Mouse (Mus musculus) thymus, postnatal 0 days (tissue): Measurements from ENCODE around the gene Icosl. TPM values are rescaled to one million over a fixed set of nuclear protein-coding genes. Genes with fewer than 3 reads are reported as not detected.
"Not testable (repeated sequence)": the region's sequence is repeated elsewhere in the genome, so short reads cannot be mapped to it uniquely, and the experiment has no call there.

Experiments
- DNase-seq: peaks from one replicate; pipeline ENCODE4 v3.0.0-alpha.2; 2015; ENCODE audit warnings: low spot score
- polyA plus RNA-seq: library from polyadenylated mRNA; unstranded; fragments of >200 nt; fragmentation: Nextera tagmentation; extraction: Ambion mirVana; gene quantifications from 2 replicates; pipeline ENCODE4 v1.2.1, GENCODE M21; 2015

Gene Icosl
- polyA plus RNA-seq: 6.2 and 6.7 TPM in 2 replicates

DNA sequence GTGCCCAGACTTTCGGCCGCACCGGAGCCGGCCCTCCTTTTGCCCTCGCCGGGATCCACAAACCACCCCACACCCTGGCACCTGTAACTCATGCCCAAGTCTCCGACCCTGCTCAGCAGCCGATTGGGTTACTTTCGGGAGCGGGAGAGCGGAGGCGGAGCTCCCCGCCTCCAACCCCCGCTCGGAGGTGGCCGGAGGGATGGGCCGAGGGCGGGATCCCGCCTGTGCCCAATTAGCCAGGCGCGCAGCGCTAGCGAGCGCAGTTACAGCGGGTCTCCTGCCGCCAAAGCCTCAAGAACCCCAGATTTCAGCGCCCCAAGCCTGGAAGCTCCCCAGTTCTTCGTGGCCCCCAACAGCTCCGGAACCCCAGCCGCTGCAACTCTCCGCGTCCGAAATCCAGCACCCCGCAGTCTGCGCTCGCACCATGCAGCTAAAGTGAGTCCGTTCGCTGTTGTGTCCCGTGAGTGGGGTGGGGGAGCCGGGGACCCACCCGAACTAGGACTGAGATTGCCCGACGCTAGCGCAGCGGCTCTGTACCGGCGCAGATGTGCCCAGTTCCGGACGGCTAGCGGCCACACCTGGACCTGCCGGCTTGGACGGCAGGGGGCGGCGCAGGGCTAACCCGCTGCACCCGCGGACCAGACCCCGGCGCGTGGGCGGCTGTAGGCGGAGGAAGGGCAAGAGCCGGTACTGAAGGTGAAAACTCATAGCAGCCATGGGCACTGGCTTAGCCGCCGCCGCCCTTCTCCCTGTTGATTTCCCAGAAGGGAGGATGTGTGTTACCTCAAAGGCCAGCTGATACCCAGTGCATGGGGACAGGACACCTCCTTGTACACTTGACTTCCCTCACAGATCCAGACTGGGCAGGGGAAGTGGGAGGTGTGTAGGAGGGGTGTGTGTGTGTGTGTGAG lies at the start of gene Icosl:
TSS of gene Icosl (plus strand) at position 202 of the 911 bp plus-strand sequence.
- DNase-seq: peak; percentile 27

DNA sequence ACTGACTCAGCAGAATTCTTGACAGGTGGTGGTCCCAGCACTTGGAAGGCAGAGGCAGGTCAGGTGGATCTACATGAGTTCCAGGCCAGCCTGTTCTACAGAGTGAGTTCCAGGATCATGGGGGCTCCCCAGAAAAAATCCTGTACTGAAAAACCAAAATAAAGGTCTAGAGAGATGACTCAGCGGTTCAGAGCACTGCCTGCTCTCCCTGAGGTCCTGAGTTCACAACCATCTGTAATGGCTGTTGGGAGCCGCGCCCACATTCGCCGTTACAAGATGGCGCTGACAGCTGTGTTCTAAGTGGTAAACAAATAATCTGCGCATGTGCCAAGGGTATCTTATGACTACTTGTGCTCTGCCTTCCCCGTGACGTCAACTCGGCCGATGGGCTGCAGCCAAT lies 49.1 kb upstream of the Icosl start:
- not testable (repeated sequence) for DNase-seq

DNA sequence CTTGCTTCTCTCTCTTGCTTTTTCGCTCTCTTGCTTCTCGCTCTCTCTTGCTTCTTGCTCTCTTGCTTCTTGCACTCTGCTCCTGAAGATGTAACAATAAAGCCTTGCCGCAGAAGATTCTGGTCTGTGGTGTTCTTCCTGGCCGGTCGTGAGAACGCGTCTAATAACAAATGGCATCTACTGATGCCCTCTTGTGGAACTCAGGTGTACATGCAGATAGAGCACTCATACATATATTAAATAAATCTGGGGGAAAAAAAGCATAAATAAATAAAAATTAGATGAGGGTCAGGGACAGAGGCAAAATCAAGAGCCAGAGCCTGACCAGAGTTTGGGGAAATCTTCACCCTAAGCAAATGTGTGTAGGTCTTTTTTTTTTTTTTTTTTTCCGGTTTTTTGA lies 43.6 kb upstream of the Icosl start:
- DNase-seq: not testable (repeated sequence)

DNA sequence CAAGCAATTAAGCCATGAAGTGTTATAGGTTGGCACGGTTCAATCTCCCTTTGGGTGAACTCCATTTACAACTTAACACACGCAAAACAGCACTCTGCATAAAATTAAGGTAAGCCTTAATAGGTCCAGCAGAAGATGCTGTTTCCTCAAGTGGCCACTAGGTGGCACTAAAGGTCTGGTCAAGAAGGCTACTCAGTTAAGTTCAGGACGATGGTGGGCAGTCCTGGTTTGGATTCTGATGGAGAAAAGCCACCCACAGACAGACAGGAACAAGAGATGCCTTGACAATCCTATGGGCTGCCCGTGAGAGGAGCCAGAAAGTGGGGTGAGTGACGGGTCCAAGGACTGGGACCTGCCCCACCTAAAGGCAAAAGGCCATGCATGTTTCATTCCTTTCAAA lies 41.0 kb upstream of the Icosl start:
- DNase-seq: peak; percentile 73

DNA sequence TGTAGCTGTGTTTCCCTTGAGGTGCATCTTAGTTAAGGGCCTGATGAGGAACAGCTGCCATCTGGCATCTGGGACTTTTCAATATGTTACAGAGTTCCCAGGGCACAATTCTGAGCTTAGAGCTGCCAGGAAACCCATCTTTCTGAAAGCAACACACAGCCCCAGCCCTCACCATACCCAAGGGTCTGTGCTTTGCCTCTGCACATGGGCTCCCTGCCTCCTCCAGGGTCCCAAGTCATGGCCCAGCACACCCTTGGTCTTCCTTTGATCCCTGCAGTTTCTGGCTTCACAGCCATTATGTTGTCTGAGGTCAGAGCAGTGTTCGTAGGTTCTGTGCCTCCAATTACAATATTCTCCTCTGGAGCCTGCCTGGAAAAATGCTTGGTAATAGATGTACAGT lies 40.0 kb upstream of the Icosl start:
- DNase-seq: no peak

DNA sequence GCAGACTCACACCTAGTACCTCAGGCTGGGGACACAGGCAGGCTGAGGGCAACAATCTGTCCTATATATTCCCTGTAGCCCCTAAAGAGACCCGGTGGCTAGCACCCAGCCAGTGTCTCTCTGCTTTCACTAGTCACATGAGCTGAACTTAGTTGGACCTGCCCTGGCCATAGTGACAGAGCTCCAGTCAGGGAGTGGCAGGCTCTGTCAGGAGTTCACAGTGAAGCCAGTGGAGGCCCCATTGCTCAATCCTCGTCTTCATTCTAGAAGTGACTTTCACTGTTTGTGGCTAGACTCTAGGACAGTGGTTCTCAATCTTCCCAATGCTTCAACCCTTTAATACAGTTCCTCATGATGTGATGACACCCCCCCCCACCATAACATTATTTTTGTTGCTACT lies 37.1 kb upstream of the Icosl start:
- no peak for DNase-seq

DNA sequence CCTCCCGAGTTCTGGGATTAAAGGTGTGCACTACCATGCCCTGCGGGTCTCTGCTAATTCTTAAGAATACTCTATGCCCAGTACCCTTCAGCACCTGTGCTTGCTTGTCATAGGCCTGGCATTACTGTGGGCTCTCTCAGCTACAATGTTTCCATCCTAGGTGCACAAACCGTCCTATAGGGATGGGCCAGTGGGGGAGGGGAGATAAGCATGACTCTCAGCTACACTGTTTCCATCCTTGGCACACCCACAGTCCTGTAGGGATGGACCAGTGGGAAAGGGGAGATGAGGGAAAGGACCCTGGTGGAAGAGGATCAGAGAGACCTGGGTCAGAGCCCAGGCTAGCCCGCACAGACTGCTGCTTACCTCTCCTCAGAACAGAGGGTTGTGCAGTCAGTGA lies 32.0 kb upstream of the Icosl start:
- no peak for DNase-seq

DNA sequence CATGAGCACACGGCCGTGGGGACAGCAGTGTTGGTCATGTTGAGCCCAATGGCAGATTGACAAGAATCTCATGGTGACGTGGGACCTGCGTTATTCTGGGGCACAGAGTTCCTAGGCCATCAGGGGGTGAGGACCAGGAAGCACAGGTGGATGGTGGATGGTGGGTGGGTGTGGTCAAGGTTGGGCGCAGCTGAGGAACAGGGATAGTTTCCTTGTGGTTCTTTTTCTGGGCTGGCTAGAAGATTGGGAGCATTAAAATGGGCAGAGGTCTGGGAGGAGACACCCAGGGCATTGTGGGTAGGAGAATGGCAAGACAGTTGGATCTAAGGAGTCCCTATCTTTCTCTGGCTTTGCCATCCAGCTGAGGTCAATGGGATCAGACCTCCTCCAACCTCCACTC lies 27.5 kb upstream of the Icosl start, which contains the start of gene Dnmt3l:
TSS of gene Dnmt3l (plus strand) at position 301 of the 400 bp plus-strand sequence.
- no peak for DNase-seq

DNA sequence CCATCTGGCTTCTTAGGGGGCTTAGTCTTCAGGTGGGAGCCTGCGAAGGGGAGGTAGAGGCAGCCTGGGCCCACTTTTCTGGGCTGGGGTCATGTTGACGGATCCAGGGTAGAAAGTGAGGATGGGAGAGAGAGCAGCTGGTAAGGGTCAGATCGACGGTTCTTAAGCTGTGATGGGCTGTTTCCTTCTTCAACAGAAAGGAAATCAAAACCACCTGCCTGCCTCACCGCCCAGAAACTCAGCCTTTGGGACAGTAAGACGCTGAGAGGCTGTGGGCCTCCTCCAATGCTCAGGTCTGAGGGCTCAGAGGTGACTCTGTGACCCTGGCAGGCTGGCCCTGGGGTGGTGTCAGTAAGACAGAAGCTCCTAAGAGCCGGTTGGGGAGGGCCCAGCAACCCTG lies 27.0 kb upstream of the Icosl start:
- no peak for DNase-seq

DNA sequence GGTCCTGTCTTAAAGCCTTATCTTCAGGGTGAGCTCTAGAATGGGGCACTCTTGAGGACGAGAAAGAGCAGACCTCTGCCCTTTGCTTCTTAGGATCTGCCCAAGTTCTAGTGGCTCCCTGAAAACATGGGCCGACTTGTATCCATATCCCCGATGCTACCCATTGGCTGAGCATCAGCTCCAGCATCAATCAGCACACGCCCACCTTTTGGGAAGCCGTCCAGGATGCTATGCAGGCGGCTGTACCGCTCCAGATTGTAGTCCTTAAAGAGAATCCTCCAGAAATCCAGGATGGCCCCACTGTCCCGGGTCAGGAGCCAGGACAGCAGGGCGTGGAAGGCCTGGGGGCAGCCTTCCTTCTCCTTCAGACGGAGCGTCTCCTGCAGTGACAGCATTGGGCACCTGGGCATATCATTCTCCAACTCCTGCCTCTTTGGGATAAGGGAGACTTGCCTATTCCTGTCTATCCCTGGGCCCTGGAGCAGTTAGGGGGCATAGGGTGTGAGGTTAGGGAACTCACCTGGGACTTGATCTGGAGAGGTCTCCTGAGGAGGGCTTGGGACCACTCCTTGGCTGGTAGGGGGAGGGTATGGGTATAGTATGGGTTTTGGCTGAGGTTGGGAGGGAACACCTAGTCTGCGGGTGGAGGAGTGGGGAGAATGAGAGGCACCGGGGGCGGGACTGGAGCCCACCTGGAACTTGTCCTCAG lies 26.3 kb upstream of the Icosl start:
- no peak for DNase-seq

DNA sequence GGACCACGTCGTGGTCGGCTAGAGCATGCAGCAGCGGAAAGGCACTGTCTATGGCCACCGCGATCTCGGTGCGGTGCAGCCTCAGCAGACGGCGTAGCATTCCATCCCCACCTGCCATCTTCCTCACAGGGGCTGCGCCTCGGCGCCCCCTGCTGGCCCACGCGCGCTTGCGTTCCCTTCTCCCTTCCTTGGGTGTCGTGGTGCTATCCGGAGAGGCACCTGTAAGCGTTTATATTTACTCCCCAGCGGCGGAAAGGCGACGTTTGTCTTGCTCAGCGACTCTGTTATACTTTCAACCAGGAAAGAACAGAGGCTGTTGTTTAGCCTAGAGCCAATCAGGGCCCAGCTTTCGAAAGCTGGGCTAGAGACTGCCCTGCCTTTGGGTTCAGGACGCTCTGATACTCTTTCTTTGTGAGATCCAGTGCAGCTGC lies 25.7 kb upstream of the Icosl start, which contains the start of gene Aire:
TSS of gene Aire (minus strand) at position 205 of the 431 bp plus-strand sequence.
- peak; percentile 91 for DNase-seq

DNA sequence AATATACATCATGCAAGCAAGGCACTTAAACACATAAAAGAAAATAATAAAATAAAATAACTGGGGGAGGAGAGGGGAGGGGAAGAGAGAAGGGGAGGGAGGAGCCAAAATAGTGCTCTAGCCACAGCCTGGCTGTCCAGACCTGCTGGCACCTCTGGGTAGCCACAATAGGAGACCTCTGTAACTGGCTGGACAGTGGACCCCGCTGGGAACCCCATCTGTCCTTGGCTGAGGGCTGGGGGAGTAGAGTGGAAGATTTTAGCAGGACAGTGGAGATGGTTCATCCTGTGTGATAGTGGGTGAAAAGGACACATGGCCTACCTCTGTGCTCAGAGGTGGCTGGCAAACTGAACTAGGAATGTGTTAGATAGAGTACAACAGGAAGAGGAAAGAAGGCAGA lies 24.6 kb upstream of the Icosl start:
- no peak for DNase-seq

DNA sequence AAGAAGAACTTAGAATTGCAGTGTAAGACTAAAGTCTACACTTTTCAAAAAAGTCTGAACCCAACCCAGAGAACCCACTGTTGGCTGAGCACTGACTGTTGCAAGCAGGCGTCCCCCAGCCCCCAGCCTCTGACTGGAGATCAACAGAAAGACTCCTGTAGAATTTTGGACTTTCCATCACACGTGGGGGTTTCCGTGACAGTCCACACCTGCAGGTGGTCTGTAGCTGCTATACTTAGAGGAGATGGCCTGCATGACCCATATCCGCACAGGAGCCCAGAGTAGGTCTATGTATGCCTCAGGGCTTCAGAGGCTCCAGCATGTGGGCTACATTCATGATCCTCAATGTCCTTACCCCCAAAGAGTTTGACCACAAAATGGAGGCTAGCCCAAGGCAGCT lies 22.7 kb upstream of the Icosl start:
- DNase-seq: no peak

DNA sequence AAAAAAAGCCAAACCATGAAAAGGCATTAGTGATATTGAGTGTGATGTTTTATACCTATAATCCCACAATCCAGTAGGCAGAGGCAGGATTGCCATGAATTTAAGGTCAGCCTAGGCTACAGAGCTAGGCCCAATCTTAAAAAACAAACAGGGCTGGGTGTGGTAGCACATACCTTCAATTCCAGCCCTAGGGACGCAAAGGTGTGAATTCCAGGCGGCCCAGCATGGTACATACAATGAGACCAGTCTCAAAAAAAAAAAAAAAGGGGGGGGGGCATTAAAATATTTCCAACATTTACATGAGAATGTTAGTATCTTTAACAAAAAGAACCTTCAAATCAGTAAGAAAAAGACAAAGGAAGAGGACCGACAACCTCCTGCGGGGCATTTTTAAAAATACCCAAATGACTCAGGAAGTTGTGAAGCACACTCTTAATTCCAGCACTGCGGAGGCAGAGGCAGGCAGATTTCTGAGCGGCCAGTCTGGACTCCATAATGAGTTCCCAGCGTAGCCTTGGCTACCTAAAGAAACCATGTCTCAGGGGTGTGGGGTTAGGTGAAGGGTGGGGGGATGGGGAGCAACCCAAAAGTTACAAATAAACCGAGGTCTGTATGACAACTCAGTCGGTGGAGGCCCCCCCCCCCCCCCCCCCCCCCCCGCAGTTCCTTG lies 20.9 kb upstream of the Icosl start:
- DNase-seq: no peak

DNA sequence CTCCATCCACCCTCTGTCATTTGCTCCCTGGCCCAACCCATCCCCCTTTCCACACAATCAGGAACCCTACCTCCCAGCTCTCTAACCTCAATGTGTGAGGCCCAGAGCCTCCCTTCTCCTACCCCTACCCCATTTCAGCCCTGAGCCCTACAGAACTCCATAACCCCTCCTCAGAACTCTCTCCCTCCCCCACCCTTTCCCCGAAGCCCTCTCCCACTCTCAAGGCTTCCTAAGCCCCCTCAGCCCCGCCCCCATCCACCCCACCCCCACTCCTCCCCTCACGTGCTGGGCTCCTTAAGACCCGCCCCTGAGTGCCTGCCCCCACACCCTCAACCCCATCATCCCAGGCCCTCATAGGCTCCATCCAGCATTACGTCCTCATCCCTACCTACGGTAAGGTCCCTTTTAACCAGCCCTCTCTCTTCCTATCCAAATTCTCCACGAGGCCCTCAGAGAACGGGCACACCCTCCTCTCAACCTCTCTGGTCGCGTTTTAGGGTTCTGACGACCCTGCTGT lies 19.5 kb upstream of the Icosl start:
- no peak for DNase-seq

DNA sequence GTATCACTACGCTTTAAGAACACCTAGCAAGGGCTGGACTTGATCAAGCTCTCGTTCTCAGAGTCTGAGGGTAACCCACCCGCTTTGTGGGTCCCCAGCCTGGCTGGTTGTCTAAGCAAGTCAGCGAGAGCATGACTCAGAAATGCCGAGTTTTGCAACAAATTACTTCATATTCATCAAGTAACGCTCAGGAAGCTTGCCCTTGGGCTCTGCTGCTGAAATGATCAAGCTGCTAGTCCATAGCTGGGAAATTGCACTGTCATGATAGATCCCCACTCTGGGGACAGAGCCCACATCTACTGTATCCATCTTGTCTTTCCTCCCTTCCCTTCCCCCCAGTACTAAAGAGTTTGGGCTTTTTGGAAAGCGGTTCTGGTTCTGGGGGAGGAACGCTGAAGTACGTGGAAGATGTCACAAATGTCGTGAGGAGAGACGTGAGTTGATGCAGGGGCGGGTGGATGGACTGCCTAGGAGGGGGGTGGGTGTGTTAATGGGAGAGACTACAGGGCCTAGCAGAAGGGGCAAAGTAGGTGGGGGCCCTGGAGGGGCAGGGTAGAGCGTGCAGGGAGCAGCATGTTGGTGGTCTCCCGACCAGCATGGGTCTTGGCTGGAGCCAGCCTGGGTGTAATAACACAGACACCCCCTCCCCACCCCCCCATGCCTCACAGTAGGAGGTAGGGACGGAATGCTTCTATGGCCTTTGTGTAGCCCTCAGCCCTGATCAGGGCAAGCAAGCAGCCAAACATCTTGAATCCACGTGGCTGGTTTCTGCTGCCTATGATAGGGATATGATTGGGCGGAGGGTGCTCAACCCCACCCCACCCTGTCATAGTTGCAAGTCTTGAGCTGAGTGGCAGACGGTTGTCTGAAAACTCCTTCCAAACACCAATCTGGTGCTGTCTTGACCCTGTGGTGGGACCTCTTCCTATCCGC lies 14.2 kb upstream of the Icosl start:
- DNase-seq: no peak

DNA sequence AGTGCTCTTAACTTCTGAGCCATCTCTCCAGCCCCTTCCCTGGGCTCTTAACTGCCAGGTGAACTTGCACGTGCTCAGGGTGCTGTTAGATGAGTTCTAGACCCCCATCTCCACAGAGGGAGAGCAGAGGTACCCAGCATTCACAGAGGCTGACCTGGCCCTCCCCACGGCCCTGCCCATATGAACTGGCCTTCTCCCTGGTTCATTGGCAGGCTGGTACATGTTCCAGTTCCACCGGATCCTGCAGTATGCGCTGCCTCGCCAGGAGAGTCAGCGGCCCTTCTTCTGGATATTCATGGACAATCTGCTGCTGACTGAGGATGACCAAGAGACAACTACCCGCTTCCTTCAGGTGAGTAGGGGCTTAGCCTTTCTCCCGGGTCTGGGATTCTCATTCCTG lies 12.0 kb upstream of the Icosl start:
- DNase-seq: no peak

DNA sequence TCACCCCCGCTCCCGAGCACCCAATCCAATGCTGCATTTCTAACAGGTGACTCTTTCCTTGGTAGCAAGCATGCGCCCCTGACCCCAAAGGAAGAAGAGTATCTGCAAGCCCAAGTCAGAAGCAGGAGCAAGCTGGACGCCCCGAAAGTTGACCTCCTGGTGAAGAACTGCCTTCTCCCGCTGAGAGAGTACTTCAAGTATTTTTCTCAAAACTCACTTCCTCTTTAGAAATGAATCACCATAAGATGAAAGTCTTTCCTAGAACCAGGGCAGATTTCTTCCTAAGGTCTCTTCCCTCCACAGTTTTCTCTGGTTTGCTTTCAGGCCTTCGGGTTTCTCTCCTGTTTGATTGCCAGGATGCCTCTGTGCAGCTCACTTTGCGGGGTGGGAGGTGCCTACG lies 6.0 kb upstream of the Icosl start:
- no peak for DNase-seq

DNA sequence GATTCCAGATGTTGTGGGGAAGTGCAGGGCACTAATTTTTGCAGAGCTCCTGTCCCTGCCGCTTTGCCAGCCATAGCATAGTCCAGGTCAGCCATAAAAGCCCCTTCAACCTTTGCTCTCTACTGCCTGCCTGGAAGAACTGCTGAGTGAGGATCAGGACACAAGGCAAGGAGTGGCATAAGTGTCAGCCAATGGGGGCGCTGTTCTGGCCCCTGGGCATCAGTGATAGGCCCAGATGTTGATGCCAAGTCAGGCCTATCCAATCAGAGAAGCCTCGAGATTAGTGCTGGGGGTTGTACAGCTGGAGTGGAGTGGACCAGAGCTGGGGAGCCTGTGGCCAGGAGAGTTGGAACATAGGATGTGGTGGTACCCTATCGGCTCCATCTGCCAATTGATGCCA lies 1.9 kb upstream of the Icosl start:
- DNase-seq: peak; percentile 36

DNA sequence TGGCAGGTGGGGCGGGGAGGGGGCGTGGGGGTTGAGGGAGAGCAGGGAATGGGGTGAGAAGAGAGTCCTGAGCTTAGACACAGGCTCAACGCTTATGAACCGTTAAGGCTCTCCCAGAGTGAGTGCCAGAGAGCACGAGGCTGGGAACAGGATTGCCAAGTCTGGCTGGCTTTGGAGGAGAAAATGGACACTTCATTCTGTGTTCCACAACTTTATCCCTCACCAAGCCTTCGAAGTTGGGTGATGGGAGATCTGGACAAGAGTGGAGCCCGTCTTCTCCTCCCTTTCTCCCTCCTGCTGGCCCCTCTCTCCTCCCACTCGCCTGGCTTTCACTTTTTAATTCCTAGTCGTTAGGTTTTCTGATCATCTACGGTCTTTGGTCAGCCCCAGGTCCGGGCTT lies 561 bp upstream of the Icosl start:
- DNase-seq: no peak
